Mouse (Mus musculus): ENCODE measurements around the gene Tmigd3. TPM values are rescaled to one million over a fixed set of nuclear protein-coding genes. Genes with fewer than 3 reads are reported as not detected.

Gene Tmigd3
- polyA plus RNA-seq, 1 experiment from 2014 or later, result 0.44 TPM

- TF ChIP-seq CTCF (IDR thresholded peaks at IDR 0.05; ENCODE audit: low read depth), result no peak
- ATAC-seq, result no peak
- 74% methylated on average over 3 of the region's 3 CpGs for WGBS
- Histone ChIP-seq H3K27me3 (replicated peaks; ENCODE audit: control insufficient read depth, insufficient read depth, low read length) (no peaks in the 10 kb centered on the region), H3K4me2 (replicated peaks; ENCODE audit: low read depth) (no peak within 1 kb of the TSS), H3K4me1 (replicated peaks; ENCODE audit: control insufficient read depth, insufficient read depth, low read length) (no peaks in the 10 kb centered on the region), H3K9me3 (ENCODE audit: control insufficient read depth) (no peaks in the 10 kb centered on the region), H3K9ac (ENCODE audit: low read depth, low read length) (no peak within 1 kb of the TSS), H3K4me3 (ENCODE audit: low read depth, low read length) (no peak within 1 kb of the TSS), H3K27ac (ENCODE audit: low read depth, low read length) (no peak within 1 kb of the TSS), H3K36me3 (ENCODE audit: control insufficient read depth, insufficient read depth) (peaks cover 19% of the 10 kb centered on the region)
Measured at GRCm38 (mm10) chr3:105973411-105973810, 102.7 kb downstream of the Tmigd3 start, which contains the start of gene Ovgp1. Gene Ovgp1, plus strand, starts transcription at chr3:105973711.

Other genes starting within 250 kb of the Tmigd3 start
- 11.4 and 12.8 TPM in 2 replicates for gene Ddx20, start 183.3 kb upstream of the Tmigd3 start, polyA plus RNA-seq (2015; fragmentation: Nextera tagmentation; extraction: Ambion mirVana)
- gene Inka2, start 166.3 kb upstream of the Tmigd3 start, polyA plus RNA-seq (2015; fragmentation: Nextera tagmentation; extraction: Ambion mirVana), result 1.5 and 2.3 TPM in 2 replicates
- 119 and 121 TPM in 2 replicates for gene Rap1a, start 69.6 kb upstream of the Tmigd3 start, polyA plus RNA-seq (2015; fragmentation: Nextera tagmentation; extraction: Ambion mirVana)
- gene Adora3, start within 50 bp of the Tmigd3 start, polyA plus RNA-seq (2015; fragmentation: Nextera tagmentation; extraction: Ambion mirVana), result 0.43 TPM in 2 replicates
- gene I830077J02Rik, start 61.8 kb downstream of the Tmigd3 start, polyA plus RNA-seq (2015; fragmentation: Nextera tagmentation; extraction: Ambion mirVana), result 0.89 and 1.7 TPM in 2 replicates
- gene Wdr77, start 88.5 kb downstream of the Tmigd3 start, polyA plus RNA-seq (2015; fragmentation: Nextera tagmentation; extraction: Ambion mirVana), result 33.1 and 33.4 TPM in 2 replicates
- gene Atp5f1, start 89.2 kb downstream of the Tmigd3 start, polyA plus RNA-seq (2015; fragmentation: Nextera tagmentation; extraction: Ambion mirVana), result 556 and 605 TPM in 2 replicates
- gene Ovgp1, start 102.8 kb downstream of the Tmigd3 start, polyA plus RNA-seq (2015; fragmentation: Nextera tagmentation; extraction: Ambion mirVana), result 0.20 and 0.31 TPM in 2 replicates
- not detected in 2 replicates for gene Pifo, start 143.7 kb downstream of the Tmigd3 start, polyA plus RNA-seq (2015; fragmentation: Nextera tagmentation; extraction: Ambion mirVana)
- 0.16 TPM in 1 of 2 replicates, not detected in the other for gene Chil5, start 161.9 kb downstream of the Tmigd3 start, polyA plus RNA-seq (2015; fragmentation: Nextera tagmentation; extraction: Ambion mirVana)
- not detected in 2 replicates for gene Chia1, start 242.3 kb downstream of the Tmigd3 start, polyA plus RNA-seq (2015; fragmentation: Nextera tagmentation; extraction: Ambion mirVana)